Mouse (Mus musculus) E14TG2a.4 (cell line): Measurements from ENCODE around the gene Gm29666.

ENCODE experiments used
- CTCF ChIP-seq: conservative IDR thresholded peaks from 2 replicates; pipeline ENCODE4 v1.5.1; 2014; ENCODE audit warnings: low read length
- NANOG ChIP-seq: IDR thresholded peaks from 2 replicates; pipeline ENCODE4 v1.6.1; 2014; ENCODE audit warnings: borderline replicate concordance, low read length, mixed read lengths

DNA sequence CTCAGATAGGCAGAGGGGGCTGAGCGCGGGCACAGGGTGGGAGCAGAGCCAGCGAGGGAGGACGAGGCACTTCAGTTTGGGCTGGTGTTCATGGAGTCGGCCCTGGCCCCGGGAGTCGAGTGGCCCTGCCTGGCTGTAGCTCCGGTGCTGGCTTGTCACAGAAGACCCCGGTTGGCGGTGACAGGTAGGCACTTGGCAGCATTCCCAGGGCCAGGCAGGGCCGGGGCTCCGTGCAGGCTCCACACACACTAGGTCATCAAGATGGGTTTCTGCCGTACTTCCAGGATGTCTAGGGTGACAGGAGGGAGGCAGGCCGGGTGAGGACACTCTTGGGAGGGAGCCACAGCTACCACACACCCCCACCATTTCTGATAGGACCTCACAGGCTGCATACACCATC lies 29.2 kb upstream of the Gm29666 start:
- TF ChIP-seq CTCF (no peak), NANOG (no peak)
